Comparison of ENCODE assay signal across 9 mouse cellular contexts in genomic region chr6:81768669-81769537, GRCm38 (mm10).
DNase-seq lines count a peak whose midpoint lies in the region; ATAC-seq and TF ChIP-seq lines count a peak whose summit lies in the region.
"Had no signal": no experiment of that assay in that cellular context is flagged by ENCODE, and none has a peak within 500 bp of the region (broad histone marks: within the 10 kb centered on the region; RNA-seq: fewer than 3 reads in every experiment).

No protein-coding gene starts in this region.

- no peaks in the 10 kb centered on the region for H3K36me3 ChIP-seq in hindbrain, embryonic 16.5 days (ENCODE audit: control insufficient read depth, insufficient read depth, low read length)
- H3K36me3 ChIP-seq: heart, embryonic 13.5 days had no signal

- ATAC-seq in hindbrain, embryonic 16.5 days, result peak; percentile 87

- H3K9me3 ChIP-seq in hindbrain, embryonic 16.5 days (ENCODE audit: control insufficient read depth, low read length), result no peaks in the 10 kb centered on the region
- H3K9me3 ChIP-seq: heart, embryonic 13.5 days had no signal

- WGBS in hindbrain, embryonic 16.5 days, result 44% methylated on average over 5 of the region's 5 CpGs
- WGBS in olfactory bulb, adult 2 months, result 40% methylated on average over 5 of the region's 5 CpGs

- DNase-seq in cerebellum, postnatal 10 days, result peak; percentile 30 to 75
- no peak for DNase-seq in cerebellum, adult 8-10 months
- DNase-seq in right cerebral cortex, adult 2 months (ENCODE audit: low spot score in 2 of 2), result peak; percentile 20 to 45
- no peak for DNase-seq in right cerebral cortex, postnatal 4 days
- no peak for DNase-seq in T-cell, adult 2 months (ENCODE audit: low spot score)
- no peak for DNase-seq in gastrocnemius, adult 18-20 months (ENCODE audit: low spot score)

- no peaks in the 10 kb centered on the region for H3K27me3 ChIP-seq in hindbrain, embryonic 16.5 days (replicated peaks; ENCODE audit: control insufficient read depth, insufficient read depth, low read length)

- no peak overlapping the region for H3K9ac ChIP-seq in hindbrain, embryonic 16.5 days (ENCODE audit: low read depth, low read length)
- H3K9ac ChIP-seq: heart, embryonic 13.5 days had no signal

- H3K27ac ChIP-seq in hindbrain, embryonic 16.5 days (ENCODE audit: low read depth, low read length), result 0 out of 2 replicates have a peak overlapping the region, but pooled peaks have one; percentile 0
- H3K27ac ChIP-seq in olfactory bulb, adult 2 months (ENCODE audit: insufficient read depth, low read depth, low read length), result peak overlapping the region; percentile 24
- H3K27ac ChIP-seq: heart, embryonic 13.5 days had no signal

- no peak for TF ChIP-seq CTCF in olfactory bulb, adult 2 months (IDR thresholded peaks at IDR 0.05; ENCODE audit: insufficient read depth, low read depth, low read length)

- H3K4me3 ChIP-seq in hindbrain, embryonic 16.5 days (ENCODE audit: low read length), result no peak overlapping the region
- H3K4me3 ChIP-seq in olfactory bulb, adult 2 months (ENCODE audit: insufficient read depth, low read depth, low read length), result no peak overlapping the region
- H3K4me3 ChIP-seq: heart, embryonic 13.5 days had no signal

- H3K4me2 ChIP-seq in hindbrain, embryonic 16.5 days (ENCODE audit: low read length), result no peak overlapping the region
- H3K4me2 ChIP-seq: heart, embryonic 13.5 days had no signal

- no peak for TF ChIP-seq POLR2A in olfactory bulb, adult 2 months (IDR thresholded peaks at IDR 0.05; ENCODE audit: insufficient read depth, low read depth, low read length)

- 0 out of 2 replicates have a peak, but pooled peaks cover 3% of the 10 kb centered on the region for H3K4me1 ChIP-seq in hindbrain, embryonic 16.5 days (ENCODE audit: control insufficient read depth, insufficient read depth, low read depth, low read length)
- peaks cover 6% of the 10 kb centered on the region for H3K4me1 ChIP-seq in olfactory bulb, adult 2 months (ENCODE audit: control insufficient read depth, insufficient read depth, low read length)

Comparison
In these comparisons a context has a peak if more than half of its experiments do, and no peak if none do; other contexts are left out.
1. DNase-seq: peak in cerebellum, postnatal 10 days (2 of 2) and right cerebral cortex, adult 2 months (2 of 2); none in cerebellum, adult 8-10 months (single experiment), right cerebral cortex, postnatal 4 days (single experiment), T-cell, adult 2 months (single experiment) and gastrocnemius, adult 18-20 months (single experiment).